Mouse (Mus musculus) ES-E14 (cell line): Measurements from ENCODE around the gene Fyttd1.

ENCODE experiments used
- HCFC1 ChIP-seq: IDR thresholded peaks from 2 replicates; pipeline ENCODE4 v1.6.1; 2012; ENCODE audit warnings: low read length, inconsistent platforms, borderline replicate concordance; ENCODE audit not compliant: insufficient read depth
- MAFK ChIP-seq: IDR thresholded peaks from 2 replicates; pipeline ENCODE4 v1.6.1; 2014; ENCODE audit warnings: mild to moderate bottlenecking, low read depth, low read length, inconsistent platforms; ENCODE audit not compliant: insufficient read depth

DNA sequence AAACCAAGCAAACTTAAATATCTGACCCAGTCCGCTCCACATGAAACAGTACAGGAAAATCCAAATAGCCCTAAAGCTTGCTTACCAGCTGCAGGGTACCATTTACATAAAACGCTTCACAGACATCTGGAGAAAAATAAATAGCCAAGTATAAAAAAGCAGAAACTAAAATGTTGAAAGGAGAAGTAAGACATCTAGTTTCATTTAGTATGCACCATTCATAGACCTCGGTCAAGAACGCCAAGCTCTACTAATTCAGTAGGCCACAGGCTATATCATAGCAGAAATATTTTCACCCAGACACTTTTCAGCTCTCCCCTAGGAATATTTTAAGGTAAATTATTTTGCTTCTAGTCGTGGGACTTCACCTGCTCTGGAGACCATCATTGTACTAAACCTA, 10.6 kb upstream of the Fyttd1 start:
- TF ChIP-seq HCFC1 (no peak), MAFK (no peak)
